Mouse (Mus musculus) G1E (cell line): ENCODE results near the gene Kcp. TPM values are rescaled to one million over a fixed set of nuclear protein-coding genes. Genes with fewer than 3 reads are reported as not detected.

ENCODE experiments used
- ATAC-seq: 2 replicates; pipeline ENCODE4 v1.8.0; 2016; ENCODE audit warnings: mild to moderate bottlenecking; ENCODE audit not compliant: insufficient number of reproducible peaks, poor library complexity, low FRiP score, severe bottlenecking; ENCODE audit errors: extremely low read depth
- DNase-seq: peaks from one replicate; pipeline ENCODE4 v3.0.0; 2012; ENCODE audit warnings: low spot score
- H3K27me3 ChIP-seq: 2 replicates; pipeline ENCODE4 v1.6.1; 2012; ENCODE audit warnings: mild to moderate bottlenecking, low read length, inconsistent platforms; ENCODE audit not compliant: insufficient read depth
- H3K36me3 ChIP-seq: replicated peaks from 2 replicates; pipeline ENCODE3; 2012; ENCODE audit warnings: mild to moderate bottlenecking, inconsistent platforms
- H3K4me1 ChIP-seq: 2 replicates; pipeline ENCODE4 v1.6.1; 2012; ENCODE audit warnings: low read depth, low read length, inconsistent platforms, mixed read lengths; ENCODE audit not compliant: insufficient read depth
- H3K4me3 ChIP-seq: 2 replicates; pipeline ENCODE4 v1.5.1; 2012; ENCODE audit warnings: low read depth, mild to moderate bottlenecking, inconsistent platforms, low read length, moderate library complexity, mixed read lengths
- H3K9me3 ChIP-seq: replicated peaks from 2 replicates; pipeline ENCODE4 v1.6.1; 2012; ENCODE audit warnings: inconsistent platforms
- CTCF ChIP-seq: IDR thresholded peaks from 2 replicates; pipeline ENCODE4 v1.5.1; 2012; ENCODE audit warnings: low read depth, low read length, inconsistent platforms, mixed read lengths
- GATA1 ChIP-seq: IDR thresholded peaks from 2 replicates; pipeline ENCODE4 v1.6.1; 2012; ENCODE audit warnings: borderline replicate concordance, low read length, inconsistent platforms, mixed read lengths
- GATA2 ChIP-seq: IDR thresholded peaks from 2 replicates; pipeline ENCODE4 v1.6.1; 2012; ENCODE audit warnings: low read depth, low read length, inconsistent platforms, borderline replicate concordance
- POLR2AphosphoS5 ChIP-seq: IDR thresholded peaks from 2 replicates; pipeline ENCODE4 v1.6.1; 2012; ENCODE audit warnings: low read depth, low read length, inconsistent platforms; ENCODE audit not compliant: insufficient replicate concordance
- TAL1 ChIP-seq: conservative IDR thresholded peaks from 2 replicates; pipeline ENCODE4 v1.6.1; 2012; ENCODE audit warnings: low read depth, low read length, inconsistent platforms, mixed read lengths
- polyA plus RNA-seq: library from polyadenylated mRNA; stranded (reverse); fragments of >175 nt; gene quantifications from 2 replicates; pipeline ENCODE4 v1.2.3, GENCODE M21; 2012
- total RNA-seq, 2 experiments: library from RNA; stranded (forward) in 1 of 2; stranded (reverse) in 1 of 2; fragments of 200-1000 nt in 1 of 2; fragments of >200 nt in 1 of 2; fragmentation: Nextera tagmentation in 1 of 2; gene quantifications; 2 replicates each; pipeline ENCODE4 v1.2.3; 2014 to 2017

The Kcp gene
- total and polyA plus RNA-seq, 3 experiments = 0.22 to 0.44 TPM; not detected in 1

DNA sequence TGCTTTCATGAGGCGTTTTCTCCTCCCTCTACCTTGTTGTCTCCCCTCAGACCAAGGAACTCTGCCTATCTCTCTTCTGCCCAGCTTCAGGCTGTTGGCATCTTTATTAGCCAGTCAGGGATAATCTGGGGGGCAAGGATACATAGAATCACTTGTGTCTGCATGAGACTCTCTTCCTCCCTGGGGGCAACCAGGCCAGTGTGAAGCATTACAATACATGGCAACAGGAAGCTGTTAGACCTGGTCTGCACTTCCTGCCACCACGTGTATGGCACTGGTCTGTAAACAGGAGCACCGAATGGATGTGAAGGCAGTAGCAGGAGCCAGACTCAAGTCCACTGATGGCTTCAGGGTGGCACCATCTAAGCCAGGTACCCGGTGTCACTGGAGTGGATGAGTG, 22.3 kb upstream of the Kcp start:
- no peak for TF ChIP-seq TAL1
- peaks cover 14% of the 10 kb centered on the region for H3K36me3 ChIP-seq

DNA sequence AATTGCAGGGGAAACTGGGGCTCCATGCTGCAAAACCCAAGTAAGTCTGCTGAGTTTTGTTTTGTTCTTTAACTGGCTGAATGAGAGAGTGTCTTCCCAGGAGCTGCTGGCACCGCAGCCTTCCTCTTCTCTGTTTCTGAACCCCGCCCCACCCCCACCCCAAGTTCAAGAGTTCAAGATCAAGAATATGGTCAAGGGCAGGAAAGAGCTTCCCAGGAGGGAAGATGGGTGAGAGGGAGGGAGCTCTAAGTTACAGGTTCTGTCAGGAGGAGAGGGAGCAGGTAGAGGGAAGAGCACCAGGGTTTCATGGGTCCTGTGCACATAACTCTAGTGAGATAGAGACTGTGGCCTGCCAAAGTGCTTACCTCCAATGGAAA, 21.7 kb upstream of the Kcp start:
- peaks cover 45% of the 10 kb centered on the region for H3K4me1 ChIP-seq
- peaks cover 8% of the 10 kb centered on the region for H3K36me3 ChIP-seq
- ATAC-seq (peak; percentile 32; the same call in 1 of the 2 replicates), DNase-seq (no peak)
- peaks cover 47% of the 10 kb centered on the region for H3K27me3 ChIP-seq
- peaks cover 2% of the 10 kb centered on the region; the same call in 1 of the 2 replicates for H3K9me3 ChIP-seq
- no peak for TF ChIP-seq TAL1
- TF ChIP-seq GATA2 = no peak
- TF ChIP-seq CTCF = no peak
- no peak for TF ChIP-seq POLR2AphosphoS5
- no peak for TF ChIP-seq GATA1
- peak overlapping the region; percentile 67 for H3K4me3 ChIP-seq

More for the DNA sequence above, 22.3 kb upstream of the Kcp start:
- ATAC-seq (no peak), DNase-seq (no peak)
- Histone ChIP-seq H3K9me3 (peaks cover 2% of the 10 kb centered on the region; the same call in 1 of the 2 replicates), H3K4me3 (no peak overlapping the region), H3K4me1 (peaks cover 45% of the 10 kb centered on the region), H3K27me3 (peaks cover 46% of the 10 kb centered on the region)

DNA sequence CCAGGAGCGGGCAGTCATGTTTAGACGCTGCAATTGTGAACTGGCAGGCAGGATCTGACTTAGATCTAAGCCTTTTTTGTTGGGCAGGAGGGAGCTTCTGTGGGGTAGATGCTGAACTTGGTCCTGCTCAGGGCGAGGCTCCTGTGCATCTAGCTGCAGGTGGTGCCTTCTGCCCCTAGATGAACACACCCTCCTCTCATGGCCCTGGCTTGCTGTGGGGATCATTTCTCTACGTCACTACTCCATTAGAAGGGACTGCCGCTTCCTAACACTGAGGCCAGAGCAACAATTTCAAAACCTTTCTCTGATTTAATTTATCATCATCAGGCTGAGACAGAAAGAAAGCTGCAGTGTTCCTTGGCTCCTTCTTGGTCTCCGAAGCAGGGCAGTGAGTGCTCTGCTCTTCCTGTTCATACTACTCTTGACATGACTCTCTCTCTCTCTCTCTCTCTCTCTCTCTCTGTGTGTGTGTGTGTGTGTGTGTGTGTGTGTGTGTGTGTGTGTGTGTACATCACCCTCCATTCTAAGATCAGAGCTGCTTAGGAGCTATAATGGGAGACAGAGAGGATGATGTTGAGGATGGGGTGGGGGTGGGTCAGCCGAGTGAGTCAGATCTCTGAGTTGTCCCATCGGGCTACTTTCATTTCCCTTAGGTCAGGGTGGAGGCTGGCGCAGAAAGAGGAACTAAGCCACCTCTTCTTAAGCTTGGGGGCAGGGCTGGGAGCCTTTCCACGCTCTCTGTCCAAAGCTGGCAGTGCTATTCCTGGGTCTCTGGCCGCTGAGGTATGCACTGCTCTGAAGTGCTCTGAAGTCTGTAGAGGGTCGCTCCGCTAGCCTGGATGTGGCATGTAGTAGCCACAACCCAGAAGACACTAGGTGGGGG, 21.1 kb upstream of the Kcp start:
- Histone ChIP-seq H3K27me3 (peaks cover 50% of the 10 kb centered on the region), H3K4me1 (peaks cover 51% of the 10 kb centered on the region), H3K36me3 (peaks cover 1% of the 10 kb centered on the region), H3K4me3 (peak overlapping the region; percentile 67), H3K9me3 (peaks cover 2% of the 10 kb centered on the region; the same call in 1 of the 2 replicates)
- no peak for TF ChIP-seq GATA1
- no peak for TF ChIP-seq CTCF
- TF ChIP-seq POLR2AphosphoS5 = no peak
- TF ChIP-seq GATA2 = no peak
- no peak for TF ChIP-seq TAL1
- ATAC-seq (peak; percentile 71), DNase-seq (peak; percentile 85)

GRCm38 (mm10) chr6:29528165-29528505, 20.4 kb upstream of the Kcp start:
- no peak for TF ChIP-seq POLR2AphosphoS5
- TF ChIP-seq CTCF = no peak
- TF ChIP-seq TAL1 = no peak
- TF ChIP-seq GATA2 = no peak
- TF ChIP-seq GATA1 = no peak
- peaks cover 2% of the 10 kb centered on the region; the same call in 1 of the 2 replicates for H3K9me3 ChIP-seq
- H3K4me1 ChIP-seq = peaks cover 53% of the 10 kb centered on the region

DNA sequence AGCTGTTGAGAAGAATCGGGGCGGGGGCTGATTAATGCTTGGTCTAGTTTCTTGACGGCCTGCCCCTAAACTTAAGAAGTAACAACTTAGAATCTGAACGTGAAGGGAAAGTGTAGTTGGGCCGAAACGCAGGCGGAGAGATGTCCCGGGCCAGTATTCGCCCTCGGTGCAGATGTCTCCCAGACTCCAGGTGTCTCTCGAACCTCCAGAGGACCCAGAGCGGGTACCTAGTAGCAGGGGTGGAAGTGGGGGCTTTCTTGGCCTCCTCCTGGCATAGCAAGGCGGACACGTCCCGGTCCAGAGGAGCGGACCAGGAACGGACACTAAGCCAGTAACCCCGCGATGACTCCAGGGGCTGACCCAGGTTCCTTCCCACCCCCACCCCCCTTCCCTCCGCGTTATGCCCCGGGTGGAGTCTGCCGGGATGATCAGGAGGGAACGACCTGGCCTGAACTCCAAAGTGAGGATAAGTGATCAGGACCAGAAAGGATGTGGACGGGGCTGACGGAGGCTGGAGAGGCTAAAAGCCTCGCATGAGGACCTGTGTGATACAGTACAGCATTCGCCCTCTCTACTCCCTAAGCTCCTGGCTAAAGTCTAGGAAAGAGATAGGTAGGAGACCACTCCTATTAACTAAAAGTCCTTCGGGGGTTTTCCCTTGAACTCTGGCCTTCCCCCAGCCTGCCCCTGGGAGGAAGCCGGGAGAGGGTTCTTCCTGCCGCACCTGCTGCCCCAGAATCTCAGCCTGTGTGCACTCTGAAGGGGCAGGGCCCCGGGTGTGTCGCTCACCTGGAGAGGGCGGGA, 19.8 kb upstream of the Kcp start:
- H3K4me1 ChIP-seq = peaks cover 53% of the 10 kb centered on the region
- peaks cover 61% of the 10 kb centered on the region for H3K27me3 ChIP-seq
- TF ChIP-seq TAL1 (no peak), POLR2AphosphoS5 (no peak), CTCF (no peak), GATA1 (no peak), GATA2 (no peak)
- DNase-seq = no peak
- H3K36me3 ChIP-seq = no peaks in the 10 kb centered on the region
- H3K4me3 ChIP-seq = no peak overlapping the region
- peaks cover 2% of the 10 kb centered on the region; the same call in 1 of the 2 replicates for H3K9me3 ChIP-seq
- ATAC-seq = no peak

More at GRCm38 (mm10) chr6:29528165-29528505, 20.4 kb upstream of the Kcp start:
- no peak for ATAC-seq
- H3K27me3 ChIP-seq = peaks cover 56% of the 10 kb centered on the region
- H3K4me3 ChIP-seq = no peak overlapping the region; the same call in 1 of the 2 replicates
- no peaks in the 10 kb centered on the region for H3K36me3 ChIP-seq
- no peak for DNase-seq
